Mouse (Mus musculus) urinary bladder, postnatal 10 days (tissue): ENCODE measurements around the gene Mettl15.

Experiments used
- DNase-seq: peaks from one replicate; pipeline ENCODE4 v3.0.0; 2022; ENCODE audit warnings: low spot score

The Mettl15 gene

GRCm38 (mm10) chr2:109158509-109158908, 122.0 kb downstream of the Mettl15 start:
- no peak for DNase-seq

DNA sequence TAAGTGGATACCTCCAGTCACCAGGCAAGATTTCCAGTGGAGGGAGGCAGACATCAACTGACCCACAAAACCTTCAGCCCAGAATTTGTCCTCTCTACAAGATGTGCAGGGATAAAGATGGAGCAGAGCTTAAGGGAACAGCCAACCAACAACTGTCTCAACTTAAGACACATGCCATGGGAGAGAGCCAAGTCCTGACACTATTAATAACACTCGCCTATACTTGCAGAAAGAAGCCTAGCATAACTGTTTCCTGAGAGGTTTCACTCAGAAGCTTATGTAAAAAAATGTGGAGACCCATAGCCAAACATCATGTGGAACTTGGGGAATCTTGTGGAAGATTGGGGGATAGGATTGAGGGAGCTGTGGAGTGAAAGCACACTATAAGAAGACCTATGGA, 124.4 kb downstream of the Mettl15 start:
- DNase-seq, result no peak

GRCm38 (mm10) chr2:109153402-109154050, 127.0 kb downstream of the Mettl15 start:
- DNase-seq, result no peak

GRCm38 (mm10) chr2:109147292-109147691, 133.3 kb downstream of the Mettl15 start:
- no peak for DNase-seq

DNA sequence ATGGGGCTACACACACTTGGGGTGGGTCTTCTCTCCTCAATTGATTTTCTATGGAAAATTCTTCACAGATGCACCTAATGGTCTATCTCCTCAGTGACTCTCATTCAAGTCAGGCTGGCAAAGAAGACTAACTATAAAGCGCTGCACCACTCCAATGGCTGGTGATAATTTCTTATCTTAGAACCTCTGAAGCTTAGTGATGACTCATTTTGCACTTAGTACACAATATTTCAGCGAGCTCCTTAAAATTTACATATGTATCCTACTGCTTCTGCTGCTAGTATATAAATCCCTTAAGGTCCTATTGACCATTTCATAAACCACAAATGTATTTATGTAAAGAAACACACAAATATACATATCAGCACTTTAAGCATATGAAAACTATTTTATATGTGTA, 136.1 kb downstream of the Mettl15 start:
- no peak for DNase-seq

DNA sequence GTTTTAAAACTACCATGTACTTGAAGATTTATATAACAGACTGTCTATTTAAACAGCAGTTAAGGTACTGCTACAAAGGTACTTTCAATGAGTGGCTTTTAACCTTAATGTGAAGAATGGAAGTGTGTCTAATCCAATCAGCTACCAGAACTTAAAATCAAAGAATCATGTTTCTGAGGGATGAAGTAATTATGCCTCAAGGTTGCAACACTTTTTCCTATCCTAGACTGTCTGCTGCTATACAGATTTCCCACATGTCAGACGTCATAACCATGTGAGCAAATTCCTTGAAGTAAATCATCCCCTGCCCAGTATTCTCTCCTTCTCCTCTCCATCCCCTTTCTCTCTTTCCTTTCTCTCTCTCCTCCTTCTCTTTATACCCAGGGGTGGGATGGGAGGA, 140.2 kb downstream of the Mettl15 start:
- no peak for DNase-seq

DNA sequence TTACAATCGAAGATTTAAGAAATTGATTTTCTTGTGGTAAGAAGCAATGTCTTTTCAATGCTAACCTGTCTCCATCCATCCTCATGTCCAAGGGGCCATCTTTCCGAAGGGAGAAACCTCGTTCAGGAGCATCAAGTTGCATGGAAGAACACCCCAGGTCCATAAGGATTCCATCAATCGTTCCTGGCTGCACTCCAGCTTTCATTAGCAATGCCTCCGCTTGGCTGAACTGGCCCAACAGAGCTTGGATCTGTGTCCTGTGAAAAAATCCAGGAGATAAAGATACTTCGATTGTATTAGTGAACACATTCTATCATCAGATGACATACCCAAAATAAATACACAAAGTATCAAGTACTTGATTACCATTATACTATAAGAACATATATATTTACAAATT, 143.3 kb downstream of the Mettl15 start:
- DNase-seq, result no peak

- no peak for DNase-seq
Observed at GRCm38 (mm10) chr2:109130718-109131117, 149.8 kb downstream of the Mettl15 start.

DNA sequence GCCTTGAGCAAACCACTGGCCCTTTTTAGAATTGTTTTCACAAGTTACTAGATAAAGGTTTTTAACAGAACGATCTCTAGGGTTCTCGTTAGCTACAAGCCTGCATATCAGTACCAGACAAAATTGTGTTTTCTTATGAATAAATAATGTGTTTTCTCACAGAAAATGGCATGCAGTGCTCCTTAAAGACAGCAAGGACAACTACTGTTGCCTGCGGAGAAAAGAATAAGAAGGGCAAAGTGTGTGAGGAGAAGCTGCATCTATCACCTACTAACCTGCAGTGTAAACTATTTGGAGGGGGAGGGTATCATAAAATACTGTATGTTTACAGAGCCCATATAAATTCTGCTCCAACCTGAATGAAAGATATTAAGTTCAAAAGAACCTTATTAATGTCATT, 150.6 kb downstream of the Mettl15 start:
- DNase-seq, result no peak

GRCm38 (mm10) chr2:109105773-109106484, 174.6 kb downstream of the Mettl15 start:
- no peak for DNase-seq

- no peak for DNase-seq
Observed at GRCm38 (mm10) chr2:109049686-109050085, 230.9 kb downstream of the Mettl15 start.
